Mouse (Mus musculus): Measurements from ENCODE around the gene Gm10638. TPM values are rescaled to one million over a fixed set of nuclear protein-coding genes. Genes with fewer than 3 reads are reported as not detected.

Gm10638 gene
- 1 to 10 TPM; 2.8 to 3.1 TPM for total RNA-seq (2021)

- DNase-seq (ENCODE audit: extremely low spot score in 1 of 2, low spot score in 1 of 2) = peak; percentile 44 to 64
Measured at GRCm38 (mm10) chr8:86745221-86745934, at the start of gene Gm10638, which contains the start of gene Siah1a. Gm10638 (plus strand) TSS chr8:86745699. Siah1a (minus strand) TSS chr8:86745934.

GRCm38 (mm10) chr8:86695703-86696102 is 49.8 kb upstream of the Gm10638 start:
- DNase-seq (ENCODE audit: extremely low spot score in 1 of 2, low spot score in 1 of 2) = no peak

- no peak for DNase-seq (ENCODE audit: extremely low spot score in 1 of 2, low spot score in 1 of 2)
Measured at GRCm38 (mm10) chr8:86698811-86699421, 46.6 kb upstream of the Gm10638 start.

- no peak for DNase-seq (ENCODE audit: extremely low spot score in 1 of 2, low spot score in 1 of 2)
Measured at GRCm38 (mm10) chr8:86699471-86699870, 46.0 kb upstream of the Gm10638 start.

- no peak for DNase-seq (ENCODE audit: extremely low spot score in 1 of 2, low spot score in 1 of 2)
Measured at GRCm38 (mm10) chr8:86702453-86702852, 43.0 kb upstream of the Gm10638 start.

GRCm38 (mm10) chr8:86705317-86705716 is 40.2 kb upstream of the Gm10638 start:
- no peak for DNase-seq (ENCODE audit: extremely low spot score in 1 of 2, low spot score in 1 of 2)

- no peak for DNase-seq (ENCODE audit: extremely low spot score in 1 of 2, low spot score in 1 of 2)
Measured at GRCm38 (mm10) chr8:86706756-86707155, 38.7 kb upstream of the Gm10638 start.

GRCm38 (mm10) chr8:86707873-86708272 is 37.6 kb upstream of the Gm10638 start:
- DNase-seq (ENCODE audit: extremely low spot score in 1 of 2, low spot score in 1 of 2) = no peak

- no peak for DNase-seq (ENCODE audit: extremely low spot score in 1 of 2, low spot score in 1 of 2)
Measured at GRCm38 (mm10) chr8:86712594-86712993, 32.9 kb upstream of the Gm10638 start.

- DNase-seq (ENCODE audit: extremely low spot score in 1 of 2, low spot score in 1 of 2) = peak in 1 of 2 experiments; percentile 57
Measured at GRCm38 (mm10) chr8:86713407-86714188, 31.9 kb upstream of the Gm10638 start.

GRCm38 (mm10) chr8:86718332-86718994 is 27.0 kb upstream of the Gm10638 start:
- DNase-seq (ENCODE audit: extremely low spot score in 1 of 2, low spot score in 1 of 2) = no peak

- DNase-seq (ENCODE audit: extremely low spot score in 1 of 2, low spot score in 1 of 2) = no peak
Measured at GRCm38 (mm10) chr8:86719368-86719767, 26.1 kb upstream of the Gm10638 start.

GRCm38 (mm10) chr8:86720756-86721459 is 24.6 kb upstream of the Gm10638 start:
- DNase-seq (ENCODE audit: extremely low spot score in 1 of 2, low spot score in 1 of 2) = no peak

- no peak for DNase-seq (ENCODE audit: extremely low spot score in 1 of 2, low spot score in 1 of 2)
Measured at GRCm38 (mm10) chr8:86721490-86721889, 24.0 kb upstream of the Gm10638 start.

GRCm38 (mm10) chr8:86726959-86727358 is 18.5 kb upstream of the Gm10638 start:
- DNase-seq (ENCODE audit: extremely low spot score in 1 of 2, low spot score in 1 of 2) = no peak

- no peak for DNase-seq (ENCODE audit: extremely low spot score in 1 of 2, low spot score in 1 of 2)
Measured at GRCm38 (mm10) chr8:86728224-86728950, 17.1 kb upstream of the Gm10638 start.

- no peak for DNase-seq (ENCODE audit: extremely low spot score in 1 of 2, low spot score in 1 of 2)
Measured at GRCm38 (mm10) chr8:86730303-86730702, 15.2 kb upstream of the Gm10638 start.

- no peak for DNase-seq (ENCODE audit: extremely low spot score in 1 of 2, low spot score in 1 of 2)
Measured at GRCm38 (mm10) chr8:86730860-86731259, 14.6 kb upstream of the Gm10638 start.

GRCm38 (mm10) chr8:86734171-86734570 is 11.3 kb upstream of the Gm10638 start:
- DNase-seq (ENCODE audit: extremely low spot score in 1 of 2, low spot score in 1 of 2) = no peak
